Mouse (Mus musculus) duodenum, adult 2 months (tissue): Measurements from ENCODE around the gene Btbd35f4. TPM values are rescaled to one million over a fixed set of nuclear protein-coding genes. Genes with fewer than 3 reads are reported as not detected.

ENCODE experiments used
- polyA plus RNA-seq: library from polyadenylated mRNA; depleted of rRNA; stranded (reverse); fragments of >200 nt; gene quantifications from 2 replicates; pipeline ENCODE4 v1.2.3, GENCODE M21; 2012; ENCODE audit warnings: low replicate concordance; rRNA removed

Gene Btbd35f4
- not detected in 2 replicates for polyA plus RNA-seq

GRCm38 (mm10) chrX:4800196-4800595 is at the start of gene Btbd35f4:
Btbd35f4 (plus strand) TSS chrX:4800496.

Other genes starting within 250 kb of the Btbd35f4 start
- not detected in 2 replicates for gene Btbd35f27, start 151.6 kb downstream of the Btbd35f4 start, polyA plus RNA-seq